ENCODE assay signal across 25 mouse cellular contexts in the genomic region with DNA sequence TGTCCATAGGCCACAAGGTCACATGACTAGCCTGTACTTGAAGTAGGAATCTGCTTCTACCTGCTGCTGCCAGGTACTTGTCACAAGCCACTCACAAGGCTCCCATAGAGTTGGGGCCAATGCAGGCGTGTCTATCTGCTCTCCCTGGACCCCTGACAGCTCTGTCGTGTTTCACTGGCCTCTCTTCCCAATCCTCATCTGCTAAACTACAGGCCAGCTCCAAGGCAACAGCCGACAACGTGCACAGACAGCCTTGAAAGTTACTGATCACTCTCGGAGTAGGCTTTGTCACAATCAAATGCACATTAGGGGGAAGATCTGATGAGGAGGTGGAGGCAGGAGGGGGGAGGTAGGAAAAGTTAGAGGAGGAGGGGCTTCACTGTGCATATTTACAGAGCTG. TPM values are rescaled to one million over a fixed set of nuclear protein-coding genes. Genes with fewer than 3 reads are reported as not detected.
DNase-seq lines count a peak whose midpoint lies in the region; ATAC-seq and TF ChIP-seq lines count a peak whose summit lies in the region.
"Had no signal": no experiment of that assay in that cellular context is flagged by ENCODE, and none has a peak within 500 bp of the region (broad histone marks: within the 10 kb centered on the region; RNA-seq: fewer than 3 reads in every experiment).

No protein-coding gene starts in this region.

- peaks cover 3% of the 10 kb centered on the region for H3K4me1 ChIP-seq in hindbrain, embryonic 11.5 days (replicated peaks; ENCODE audit: control insufficient read depth, insufficient read depth, low read length)
- peaks cover 15% of the 10 kb centered on the region for H3K4me1 ChIP-seq in hindbrain, embryonic 12.5 days
- peaks cover 37% of the 10 kb centered on the region for H3K4me1 ChIP-seq in lung, embryonic 15.5 days
- H3K4me1 ChIP-seq in midbrain, embryonic 10.5 days = peaks cover 66% of the 10 kb centered on the region
- H3K4me1 ChIP-seq in midbrain, postnatal 0 days (ENCODE audit: insufficient read depth, low read length) = no peaks in the 10 kb centered on the region
- H3K4me1 ChIP-seq: embryonic facial prominence, embryonic 15.5 days; heart, embryonic 13.5 days had no signal

- H3K27me3 ChIP-seq in hindbrain, embryonic 11.5 days (ENCODE audit: control insufficient read depth, insufficient read depth, low read length) = no peaks in the 10 kb centered on the region
- no peaks in the 10 kb centered on the region for H3K27me3 ChIP-seq in hindbrain, embryonic 12.5 days
- H3K27me3 ChIP-seq in lung, embryonic 15.5 days = no peaks in the 10 kb centered on the region
- H3K27me3 ChIP-seq in midbrain, embryonic 10.5 days (ENCODE audit: low read depth, poor library complexity, severe bottlenecking) = peaks cover 5% of the 10 kb centered on the region; the same call in 1 of the 2 replicates
- no peaks in the 10 kb centered on the region for H3K27me3 ChIP-seq in midbrain, postnatal 0 days (ENCODE audit: insufficient read depth, low read length)
- H3K27me3 ChIP-seq: embryonic facial prominence, embryonic 12.5 days; embryonic facial prominence, embryonic 15.5 days; heart, embryonic 13.5 days had no signal

- H3K27ac ChIP-seq in hindbrain, embryonic 11.5 days (ENCODE audit: low read depth, low read length) = no peak overlapping the region
- no peak overlapping the region for H3K27ac ChIP-seq in hindbrain, embryonic 12.5 days
- H3K27ac ChIP-seq in lung, embryonic 15.5 days = peak overlapping the region; percentile 67
- H3K27ac ChIP-seq in midbrain, embryonic 10.5 days (replicated peaks) = peak overlapping the region; percentile 82
- H3K27ac ChIP-seq in midbrain, postnatal 0 days (ENCODE audit: low read depth, low read length) = no peak overlapping the region
- H3K27ac ChIP-seq: embryonic facial prominence, embryonic 12.5 days; embryonic facial prominence, embryonic 15.5 days; gastrocnemius, adult 2 months; heart, embryonic 13.5 days had no signal

- no peak for DNase-seq in hindbrain, embryonic 11.5 days (ENCODE audit: low spot score)
- DNase-seq in lung, postnatal 14 days = no peak
- no peak for DNase-seq in midbrain, embryonic 10.5 days (ENCODE audit: low spot score)
- DNase-seq in midbrain, postnatal 0 days (ENCODE audit: low spot score) = no peak
- DNase-seq: adrenal gland, adult 2 months; adrenal gland, postnatal 14 days; cerebellum, adult 11 months; cerebellum, adult 2 months; cerebellum, adult 9-11 months; cerebellum, postnatal 25 days; forebrain, postnatal 0 days; gastrocnemius, adult 2 months; gastrocnemius, postnatal 14 days; heart, adult 18-20 months; heart, postnatal 14 days; heart, postnatal 4 days had no signal

- 65% methylated on average over 5 of the region's 5 CpGs for WGBS in hindbrain, embryonic 11.5 days
- 61% methylated on average over 5 of the region's 5 CpGs for WGBS in hindbrain, embryonic 12.5 days
- 25% methylated on average over 5 of the region's 5 CpGs for WGBS in lung, embryonic 15.5 days
- 62% methylated on average over 5 of the region's 5 CpGs for whole genome bisulfite sequencing in midbrain, embryonic 10.5 days
- WGBS in midbrain, postnatal 0 days = 52% methylated on average over 5 of the region's 5 CpGs

- no peak overlapping the region for H3K4me2 ChIP-seq in hindbrain, embryonic 11.5 days (replicated peaks; ENCODE audit: low read depth, low read length)
- no peak overlapping the region for H3K4me2 ChIP-seq in hindbrain, embryonic 12.5 days (replicated peaks)
- H3K4me2 ChIP-seq in lung, embryonic 15.5 days = no peak overlapping the region
- no peak overlapping the region for H3K4me2 ChIP-seq in midbrain, postnatal 0 days (ENCODE audit: low read depth, low read length, poor library complexity, severe bottlenecking)
- H3K4me2 ChIP-seq: embryonic facial prominence, embryonic 12.5 days; embryonic facial prominence, embryonic 15.5 days; heart, embryonic 13.5 days had no signal

- no peaks in the 10 kb centered on the region for H3K36me3 ChIP-seq in hindbrain, embryonic 11.5 days (ENCODE audit: control insufficient read depth, insufficient read depth, low read length)
- no peaks in the 10 kb centered on the region for H3K36me3 ChIP-seq in hindbrain, embryonic 12.5 days
- H3K36me3 ChIP-seq in lung, embryonic 15.5 days = no peaks in the 10 kb centered on the region
- H3K36me3 ChIP-seq in midbrain, embryonic 10.5 days = no peaks in the 10 kb centered on the region
- no peaks in the 10 kb centered on the region for H3K36me3 ChIP-seq in midbrain, postnatal 0 days (ENCODE audit: insufficient read depth, low read length)
- H3K36me3 ChIP-seq: embryonic facial prominence, embryonic 12.5 days; embryonic facial prominence, embryonic 15.5 days; heart, embryonic 13.5 days had no signal

- ATAC-seq in hindbrain, embryonic 11.5 days (ENCODE audit: low FRiP score) = 0 out of 2 replicates have a peak, but pooled peaks have one; percentile 1
- no peak for ATAC-seq in hindbrain, embryonic 12.5 days (ENCODE audit: low FRiP score)
- ATAC-seq in lung, embryonic 15.5 days (ENCODE audit: borderline replicate concordance, extremely low read depth, low FRiP score, low TSS enrichment) = peak; percentile 28; the same call in 1 of the 2 replicates
- no peak for ATAC-seq in midbrain, postnatal 0 days (ENCODE audit: low FRiP score)
- ATAC-seq: CD4-positive, CD25-positive, alpha-beta regulatory T cell, adult 4 months; forebrain, embryonic 14.5 days; forebrain, postnatal 0 days; hindbrain, embryonic 16.5 days; inflammation-experienced regulatory T-cells, adult 6 months had no signal

- TF ChIP-seq CTCF in midbrain, postnatal 0 days (IDR thresholded peaks at IDR 0.05) = no peak

- no peak overlapping the region for H3K4me3 ChIP-seq in hindbrain, embryonic 11.5 days (ENCODE audit: low read depth, low read length)
- no peak overlapping the region for H3K4me3 ChIP-seq in hindbrain, embryonic 12.5 days
- no peak overlapping the region for H3K4me3 ChIP-seq in lung, embryonic 15.5 days
- no peak overlapping the region for H3K4me3 ChIP-seq in midbrain, embryonic 10.5 days
- H3K4me3 ChIP-seq in midbrain, postnatal 0 days (ENCODE audit: low read depth, low read length) = no peak overlapping the region
- H3K4me3 ChIP-seq: embryonic facial prominence, embryonic 12.5 days; embryonic facial prominence, embryonic 15.5 days; gastrocnemius, adult 2 months; heart, embryonic 13.5 days had no signal

- no peak overlapping the region for H3K9ac ChIP-seq in hindbrain, embryonic 11.5 days (ENCODE audit: low read depth, low read length)
- no peak overlapping the region for H3K9ac ChIP-seq in hindbrain, embryonic 12.5 days
- H3K9ac ChIP-seq in lung, embryonic 15.5 days = no peak overlapping the region
- H3K9ac ChIP-seq in midbrain, postnatal 0 days (replicated peaks; ENCODE audit: low read length, poor library complexity, severe bottlenecking) = no peak overlapping the region
- H3K9ac ChIP-seq: embryonic facial prominence, embryonic 12.5 days; embryonic facial prominence, embryonic 15.5 days; forebrain, postnatal 0 days; heart, embryonic 13.5 days had no signal

- H3K9me3 ChIP-seq in hindbrain, embryonic 11.5 days (ENCODE audit: control insufficient read depth, low read length) = no peaks in the 10 kb centered on the region
- H3K9me3 ChIP-seq in hindbrain, embryonic 12.5 days (replicated peaks) = no peaks in the 10 kb centered on the region
- H3K9me3 ChIP-seq in lung, embryonic 15.5 days = no peaks in the 10 kb centered on the region
- no peaks in the 10 kb centered on the region for H3K9me3 ChIP-seq in midbrain, embryonic 10.5 days (replicated peaks)
- no peaks in the 10 kb centered on the region for H3K9me3 ChIP-seq in midbrain, postnatal 0 days (ENCODE audit: low read length)
- H3K9me3 ChIP-seq: embryonic facial prominence, embryonic 12.5 days; embryonic facial prominence, embryonic 15.5 days; heart, embryonic 13.5 days had no signal

RNA-seq across cellular contexts. Expression of a gene that starts 18.7 kb away (rescaled TPM):
- polyA plus RNA-seq in hindbrain, embryonic 11.5 days (2014; fragmentation: Nextera tagmentation; extraction: Ambion mirVana) = 66.2 and 69.8 TPM in 2 replicates
- polyA plus RNA-seq in hindbrain, embryonic 12.5 days (2016; fragmentation: Nextera tagmentation; extraction: Ambion mirVana) = 47.4 and 52.7 TPM in 2 replicates
- 68.8 and 69.7 TPM in 2 replicates for polyA plus RNA-seq in lung, embryonic 15.5 days (2015; fragmentation: Nextera tagmentation; extraction: Ambion mirVana)
- 62.2 and 62.9 TPM in 2 replicates for polyA plus RNA-seq in midbrain, embryonic 10.5 days (2016; fragmentation: Nextera tagmentation; extraction: Ambion mirVana)
- 24.0 and 28.8 TPM in 2 replicates for total RNA-seq in midbrain, postnatal 0 days (2014; rRNA removed)
- 29.5 and 30.5 TPM in 2 replicates for polyA plus RNA-seq in midbrain, postnatal 0 days (2015; fragmentation: Nextera tagmentation; extraction: Ambion mirVana)

Comparison
In these comparisons a context has a peak if more than half of its experiments do, and no peak if none do; other contexts are left out.
1. ATAC-seq: peak in hindbrain, embryonic 11.5 days (single experiment) and lung, embryonic 15.5 days (single experiment); none in hindbrain, embryonic 12.5 days (single experiment) and midbrain, postnatal 0 days (single experiment).
2. H3K27ac ChIP-seq: peak in lung, embryonic 15.5 days (single experiment) and midbrain, embryonic 10.5 days (single experiment); none in hindbrain, embryonic 11.5 days (single experiment), hindbrain, embryonic 12.5 days (single experiment) and midbrain, postnatal 0 days (single experiment).